Mouse (Mus musculus) gastrocnemius, adult 18-20 months (tissue): Measurements from ENCODE around the gene Ankrd33b. TPM values are rescaled to one million over a fixed set of nuclear protein-coding genes. Genes with fewer than 3 reads are reported as not detected.

Experiments used
- total RNA-seq, 2 experiments: library from RNA; stranded (reverse); gene quantifications; 2 replicates each; pipeline ENCODE4 v1.2.3; 2021

Ankrd33b gene
- total RNA-seq, 2 experiments from 2014 or later, result 16.8 to 19.0 TPM

Other genes starting within 250 kb of the Ankrd33b start
- 1 to 10 TPM; 8.5 to 8.9 TPM for gene Dap, start 143.4 kb downstream of the Ankrd33b start, total RNA-seq
- not detected for gene Ropn1l, start 86.0 kb upstream of the Ankrd33b start, total RNA-seq
- gene March6, start 163.3 kb upstream of the Ankrd33b start, total RNA-seq, result 100 to 1,000 TPM; 135 to 145 TPM
- gene Cmbl, start 197.7 kb upstream of the Ankrd33b start, total RNA-seq, result 10 to 100 TPM; 42.9 to 67.0 TPM
- 100 to 1,000 TPM; 112 to 113 TPM for gene Cct5, start 234.1 kb upstream of the Ankrd33b start, total RNA-seq
- gene Fam173b, start 234.1 kb upstream of the Ankrd33b start, total RNA-seq, result 10 to 100 TPM; 11.5 to 11.6 TPM